Mouse (Mus musculus): Measurements from ENCODE around the gene Ccnt1.

- TF ChIP-seq CTCF (IDR thresholded peaks at IDR 0.05; ENCODE audit: extremely low read depth, insufficient read length, insufficient replicate concordance, low read depth, low read length) (no peak), POLR2A (IDR thresholded peaks at IDR 0.05; ENCODE audit: low read depth, low read length) (no peak)
Observed at GRCm38 (mm10) chr15:98615751-98616150, 45.0 kb upstream of the Ccnt1 start.

All from small intestine, adult 2 months (tissue).